Mouse (Mus musculus): ENCODE data around the gene Olfr774. TPM values are rescaled to one million over a fixed set of nuclear protein-coding genes. Genes with fewer than 3 reads are reported as not detected.

Olfr774 gene
- not detected for polyA plus RNA-seq (2014; fragmentation: Illumina TruSeq; extraction: RNeasy Lipid Tissue Mini Kit (QIAGEN cat#74804); ENCODE audit: insufficient read depth, low read depth, low replicate concordance)

GRCm38 (mm10) chr10:129235904-129236303, at the start of gene Olfr774:
Gene Olfr774, plus strand, starts transcription at chr10:129236204.

GRCm38 (mm10) chr10:129187319-129187718, 48.7 kb upstream of the Olfr774 start, which contains the start of gene Olfr773:
Gene Olfr773, minus strand, starts transcription at chr10:129187419.

GRCm38 (mm10) chr10:129248112-129248511, 12.1 kb downstream of the Olfr774 start, which contains the start of gene Olfr775:
Gene Olfr775, plus strand, starts transcription at chr10:129248412.

GRCm38 (mm10) chr10:129258827-129259226, 22.8 kb downstream of the Olfr774 start, which contains the start of gene Olfr776:
Gene Olfr776, plus strand, starts transcription at chr10:129259127.

GRCm38 (mm10) chr10:129271081-129271535, 35.1 kb downstream of the Olfr774 start, which contains the start of gene Olfr777:
Gene Olfr777, minus strand, starts transcription at chr10:129271485.

Other genes with a start within 250 kb of the Olfr774 start
- gene Olfr9, start 246.8 kb upstream of the Olfr774 start, polyA plus RNA-seq (2014; fragmentation: Illumina TruSeq; extraction: RNeasy Lipid Tissue Mini Kit (QIAGEN cat#74804); ENCODE audit: insufficient read depth, low read depth, low replicate concordance): not detected
- not detected for gene Olfr763, start 225.4 kb upstream of the Olfr774 start, polyA plus RNA-seq (2014; fragmentation: Illumina TruSeq; extraction: RNeasy Lipid Tissue Mini Kit (QIAGEN cat#74804); ENCODE audit: insufficient read depth, low read depth, low replicate concordance)
- not detected for gene Olfr764-ps1, start 196.3 kb upstream of the Olfr774 start, polyA plus RNA-seq (2014; fragmentation: Illumina TruSeq; extraction: RNeasy Lipid Tissue Mini Kit (QIAGEN cat#74804); ENCODE audit: insufficient read depth, low read depth, low replicate concordance)
- not detected for gene Olfr765, start 186.2 kb upstream of the Olfr774 start, polyA plus RNA-seq (2014; fragmentation: Illumina TruSeq; extraction: RNeasy Lipid Tissue Mini Kit (QIAGEN cat#74804); ENCODE audit: insufficient read depth, low read depth, low replicate concordance)
- not detected for gene Olfr766-ps1, start 167.2 kb upstream of the Olfr774 start, polyA plus RNA-seq (2014; fragmentation: Illumina TruSeq; extraction: RNeasy Lipid Tissue Mini Kit (QIAGEN cat#74804); ENCODE audit: insufficient read depth, low read depth, low replicate concordance)
- gene Olfr767, start 153.3 kb upstream of the Olfr774 start, polyA plus RNA-seq (2014; fragmentation: Illumina TruSeq; extraction: RNeasy Lipid Tissue Mini Kit (QIAGEN cat#74804); ENCODE audit: insufficient read depth, low read depth, low replicate concordance): not detected
- not detected for gene Olfr768, start 136.8 kb upstream of the Olfr774 start, polyA plus RNA-seq (2014; fragmentation: Illumina TruSeq; extraction: RNeasy Lipid Tissue Mini Kit (QIAGEN cat#74804); ENCODE audit: insufficient read depth, low read depth, low replicate concordance)
- not detected for gene Olfr769, start 118.3 kb upstream of the Olfr774 start, polyA plus RNA-seq (2014; fragmentation: Illumina TruSeq; extraction: RNeasy Lipid Tissue Mini Kit (QIAGEN cat#74804); ENCODE audit: insufficient read depth, low read depth, low replicate concordance)
- gene Olfr770, start 97.2 kb upstream of the Olfr774 start, polyA plus RNA-seq (2014; fragmentation: Illumina TruSeq; extraction: RNeasy Lipid Tissue Mini Kit (QIAGEN cat#74804); ENCODE audit: insufficient read depth, low read depth, low replicate concordance): not detected
- not detected for gene Olfr771, start 71.5 kb upstream of the Olfr774 start, polyA plus RNA-seq (2014; fragmentation: Illumina TruSeq; extraction: RNeasy Lipid Tissue Mini Kit (QIAGEN cat#74804); ENCODE audit: insufficient read depth, low read depth, low replicate concordance)
- not detected for gene Olfr772, start 58.3 kb upstream of the Olfr774 start, polyA plus RNA-seq (2014; fragmentation: Illumina TruSeq; extraction: RNeasy Lipid Tissue Mini Kit (QIAGEN cat#74804); ENCODE audit: insufficient read depth, low read depth, low replicate concordance)
- not detected for gene Olfr773, start 48.8 kb upstream of the Olfr774 start, polyA plus RNA-seq (2014; fragmentation: Illumina TruSeq; extraction: RNeasy Lipid Tissue Mini Kit (QIAGEN cat#74804); ENCODE audit: insufficient read depth, low read depth, low replicate concordance)
- not detected for gene Olfr775, start 12.2 kb downstream of the Olfr774 start, polyA plus RNA-seq (2014; fragmentation: Illumina TruSeq; extraction: RNeasy Lipid Tissue Mini Kit (QIAGEN cat#74804); ENCODE audit: insufficient read depth, low read depth, low replicate concordance)
- not detected for gene Olfr776, start 22.9 kb downstream of the Olfr774 start, polyA plus RNA-seq (2014; fragmentation: Illumina TruSeq; extraction: RNeasy Lipid Tissue Mini Kit (QIAGEN cat#74804); ENCODE audit: insufficient read depth, low read depth, low replicate concordance)
- not detected for gene Olfr777, start 35.3 kb downstream of the Olfr774 start, polyA plus RNA-seq (2014; fragmentation: Illumina TruSeq; extraction: RNeasy Lipid Tissue Mini Kit (QIAGEN cat#74804); ENCODE audit: insufficient read depth, low read depth, low replicate concordance)
- not detected for gene Olfr780, start 81.9 kb downstream of the Olfr774 start, polyA plus RNA-seq (2014; fragmentation: Illumina TruSeq; extraction: RNeasy Lipid Tissue Mini Kit (QIAGEN cat#74804); ENCODE audit: insufficient read depth, low read depth, low replicate concordance)
- not detected for gene Olfr781, start 92.7 kb downstream of the Olfr774 start, polyA plus RNA-seq (2014; fragmentation: Illumina TruSeq; extraction: RNeasy Lipid Tissue Mini Kit (QIAGEN cat#74804); ENCODE audit: insufficient read depth, low read depth, low replicate concordance)
- not detected for gene Olfr782, start 112.6 kb downstream of the Olfr774 start, polyA plus RNA-seq (2014; fragmentation: Illumina TruSeq; extraction: RNeasy Lipid Tissue Mini Kit (QIAGEN cat#74804); ENCODE audit: insufficient read depth, low read depth, low replicate concordance)
- gene Olfr784, start 147.9 kb downstream of the Olfr774 start, polyA plus RNA-seq (2014; fragmentation: Illumina TruSeq; extraction: RNeasy Lipid Tissue Mini Kit (QIAGEN cat#74804); ENCODE audit: insufficient read depth, low read depth, low replicate concordance): not detected
- not detected for gene Olfr785, start 169.2 kb downstream of the Olfr774 start, polyA plus RNA-seq (2014; fragmentation: Illumina TruSeq; extraction: RNeasy Lipid Tissue Mini Kit (QIAGEN cat#74804); ENCODE audit: insufficient read depth, low read depth, low replicate concordance)
- gene Olfr786, start 191.1 kb downstream of the Olfr774 start, polyA plus RNA-seq (2014; fragmentation: Illumina TruSeq; extraction: RNeasy Lipid Tissue Mini Kit (QIAGEN cat#74804); ENCODE audit: insufficient read depth, low read depth, low replicate concordance): not detected
- gene Olfr787, start 225.7 kb downstream of the Olfr774 start, polyA plus RNA-seq (2014; fragmentation: Illumina TruSeq; extraction: RNeasy Lipid Tissue Mini Kit (QIAGEN cat#74804); ENCODE audit: insufficient read depth, low read depth, low replicate concordance): not detected
- not detected for gene Olfr788, start 234.8 kb downstream of the Olfr774 start, polyA plus RNA-seq (2014; fragmentation: Illumina TruSeq; extraction: RNeasy Lipid Tissue Mini Kit (QIAGEN cat#74804); ENCODE audit: insufficient read depth, low read depth, low replicate concordance)
- gene Olfr789, start 248.5 kb downstream of the Olfr774 start, polyA plus RNA-seq (2014; fragmentation: Illumina TruSeq; extraction: RNeasy Lipid Tissue Mini Kit (QIAGEN cat#74804); ENCODE audit: insufficient read depth, low read depth, low replicate concordance): not detected

Data from lung, adult 10 weeks (tissue).